Mouse (Mus musculus) layer of hippocampus, adult 9-10 months (tissue): ENCODE measurements around the gene Cxcl17.

ENCODE experiments used
- DNase-seq: peaks from one replicate; pipeline ENCODE4 v3.0.0; 2022; ENCODE audit warnings: low spot score

Cxcl17 gene

GRCm38 (mm10) chr7:25390054-25390770 is 22.5 kb downstream of the Cxcl17 start:
- DNase-seq, result no peak

GRCm38 (mm10) chr7:25388916-25389315 is 23.8 kb downstream of the Cxcl17 start:
- DNase-seq, result no peak

GRCm38 (mm10) chr7:25387811-25388440 is 24.8 kb downstream of the Cxcl17 start:
- no peak for DNase-seq

- no peak for DNase-seq
Observed at GRCm38 (mm10) chr7:25385850-25386555, 26.7 kb downstream of the Cxcl17 start.

- no peak for DNase-seq
Observed at GRCm38 (mm10) chr7:25385259-25385658, 27.4 kb downstream of the Cxcl17 start.

GRCm38 (mm10) chr7:25384818-25385217 is 27.9 kb downstream of the Cxcl17 start:
- no peak for DNase-seq

GRCm38 (mm10) chr7:25384318-25384717 is 28.4 kb downstream of the Cxcl17 start:
- DNase-seq, result no peak

GRCm38 (mm10) chr7:25383891-25384290 is 28.8 kb downstream of the Cxcl17 start:
- no peak for DNase-seq

- DNase-seq, result no peak
Observed at GRCm38 (mm10) chr7:25383385-25383784, 29.3 kb downstream of the Cxcl17 start.

GRCm38 (mm10) chr7:25382541-25382940 is 30.1 kb downstream of the Cxcl17 start:
- no peak for DNase-seq

GRCm38 (mm10) chr7:25381284-25381680 is 31.4 kb downstream of the Cxcl17 start:
- DNase-seq, result no peak

GRCm38 (mm10) chr7:25380392-25381283 is 32.0 kb downstream of the Cxcl17 start:
- DNase-seq, result no peak

GRCm38 (mm10) chr7:25379551-25380351 is 32.9 kb downstream of the Cxcl17 start:
- no peak for DNase-seq

- no peak for DNase-seq
Observed at GRCm38 (mm10) chr7:25378181-25379100, 34.2 kb downstream of the Cxcl17 start.

- DNase-seq, result no peak
Observed at GRCm38 (mm10) chr7:25377100-25377700, 35.5 kb downstream of the Cxcl17 start.

GRCm38 (mm10) chr7:25376556-25376955 is 36.1 kb downstream of the Cxcl17 start:
- DNase-seq, result peak; percentile 82

- DNase-seq, result no peak
Observed at GRCm38 (mm10) chr7:25372441-25372840, 40.2 kb downstream of the Cxcl17 start.

- DNase-seq, result no peak
Observed at GRCm38 (mm10) chr7:25369058-25369749, 43.5 kb downstream of the Cxcl17 start, which contains the start of gene Cnfn. Gene Cnfn (minus strand): TSS chr7:25369724.

GRCm38 (mm10) chr7:25368333-25368732 is 44.4 kb downstream of the Cxcl17 start:
- no peak for DNase-seq
